Mouse (Mus musculus): ENCODE results near the gene Cbfa2t3. TPM values are rescaled to one million over a fixed set of nuclear protein-coding genes. Genes with fewer than 3 reads are reported as not detected.

Cbfa2t3 gene
- polyA plus RNA-seq, 1 experiment from 2014 or later: 13.2 TPM

DNA sequence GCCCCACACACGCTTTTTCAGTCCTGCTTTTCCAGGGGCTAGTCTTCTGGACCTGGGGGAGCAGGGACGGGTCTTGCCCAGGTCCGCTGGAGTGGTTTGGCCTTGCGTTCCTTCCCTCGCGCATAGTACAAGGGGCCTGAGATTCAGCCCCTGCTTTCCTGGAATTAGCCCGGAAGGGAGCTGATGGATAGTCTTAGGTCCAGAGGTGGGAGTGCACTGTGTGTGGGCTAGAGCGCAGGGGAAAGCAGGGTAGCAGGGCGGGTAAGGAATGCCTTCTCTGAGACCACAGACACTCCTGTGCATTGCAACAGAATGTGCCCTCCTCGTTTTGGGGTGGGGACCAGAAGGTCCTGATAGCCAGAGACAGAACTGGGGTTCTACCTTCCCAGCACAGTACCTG is 121.8 kb downstream of the Cbfa2t3 start:
- Histone ChIP-seq H3K4me2 (replicated peaks) (peak overlapping the region; percentile 78), H3K9ac (replicated peaks) (peak overlapping the region; percentile 65; the same call in 1 of the 2 replicates), H3K9me3 (no peaks in the 10 kb centered on the region), H3K4me3 (peak overlapping the region; percentile 76), H3K36me3 (peaks cover 9% of the 10 kb centered on the region; the same call in 1 of the 2 replicates), H3K27me3 (no peaks in the 10 kb centered on the region), H3K27ac (replicated peaks) (peak overlapping the region; percentile 42; the same call in 1 of the 2 replicates), H3K4me1 (peaks cover 34% of the 10 kb centered on the region)
- WGBS: 30% methylated on average over 10 of the region's 10 CpGs
- peak; percentile 36; the same call in 1 of the 2 replicates for ATAC-seq (replicated peaks)

DNA sequence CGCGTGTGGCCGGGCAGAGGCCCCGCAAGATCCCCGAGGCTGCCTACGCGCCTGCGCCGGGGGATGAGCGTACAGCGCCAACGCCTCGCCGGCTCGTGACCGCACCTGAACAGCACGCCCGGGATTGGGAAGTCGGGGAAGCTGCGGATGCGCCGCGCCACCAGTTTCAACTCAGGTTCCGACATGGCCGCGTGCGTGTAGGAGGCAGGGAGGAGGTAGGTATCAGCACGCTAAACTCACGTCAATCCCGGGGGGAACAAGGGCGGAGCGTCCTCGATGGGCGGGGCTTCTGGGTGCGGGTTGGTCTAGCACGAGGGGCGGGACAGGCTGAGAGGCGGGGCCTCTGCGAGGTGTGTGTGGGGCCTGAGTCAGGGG is 122.3 kb downstream of the Cbfa2t3 start, which contains the start of gene Aprt:
TSS of gene Aprt (minus strand) at position 262 of the 375 bp plus-strand sequence.
- Histone ChIP-seq H3K4me2 (replicated peaks) (peak within 1 kb of the TSS; percentile 78), H3K36me3 (peaks cover 10% of the 10 kb centered on the region; the same call in 1 of the 2 replicates), H3K9me3 (no peaks in the 10 kb centered on the region), H3K9ac (replicated peaks) (peak within 1 kb of the TSS; percentile 65), H3K4me3 (peak within 1 kb of the TSS; percentile 76), H3K27ac (replicated peaks) (peak within 1 kb of the TSS; percentile 42), H3K27me3 (no peaks in the 10 kb centered on the region), H3K4me1 (peaks cover 34% of the 10 kb centered on the region)
- peak; percentile 92 for ATAC-seq (replicated peaks)
- WGBS: under 1% methylated on average over 39 of the region's 39 CpGs

DNA sequence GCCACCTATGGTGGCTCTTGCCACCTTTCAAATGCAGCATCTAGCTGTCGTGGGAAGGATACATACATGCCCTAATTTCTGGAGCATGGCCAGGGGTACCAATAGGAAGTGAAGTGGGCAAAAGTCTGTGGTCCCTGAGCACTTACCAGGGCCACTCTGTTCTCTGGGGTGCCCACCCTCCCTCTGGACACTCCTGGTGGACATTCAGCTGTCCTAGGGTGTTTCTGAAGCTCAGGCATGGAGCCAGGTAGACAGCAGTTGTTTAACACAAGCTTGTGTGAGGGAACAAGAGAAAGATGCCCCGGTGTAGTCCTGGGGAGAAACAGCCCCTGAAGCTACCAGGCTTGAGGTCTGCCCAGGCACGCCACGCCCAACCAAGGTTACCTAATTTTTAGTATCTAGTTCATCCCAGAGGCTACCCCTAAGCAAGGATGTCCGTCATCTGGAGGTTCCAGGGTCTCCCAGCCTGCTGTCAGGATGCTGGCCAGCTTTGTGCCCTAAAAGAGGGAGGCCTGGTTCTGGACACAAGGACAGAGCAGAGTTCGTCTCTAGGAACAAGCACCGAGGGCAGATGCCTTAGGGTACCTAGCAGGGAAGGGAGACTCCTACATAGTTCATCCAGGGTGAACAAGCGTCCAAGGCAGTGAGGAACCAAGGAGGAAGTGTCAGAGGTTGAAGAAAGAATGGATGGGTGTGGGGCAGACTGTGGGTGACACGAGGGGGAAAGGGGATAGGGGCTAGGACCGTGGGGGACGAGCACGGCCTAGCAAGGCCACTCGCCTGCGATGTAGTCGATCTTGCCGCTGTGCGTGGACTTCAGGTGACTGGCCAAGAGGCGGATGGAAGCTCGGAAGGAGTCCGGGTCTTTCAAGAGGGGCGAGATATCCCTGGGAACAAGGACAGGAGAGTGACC is 122.9 kb downstream of the Cbfa2t3 start:
- Histone ChIP-seq H3K9me3 (no peaks in the 10 kb centered on the region), H3K27ac (replicated peaks) (peak overlapping the region; percentile 42), H3K9ac (replicated peaks) (peak overlapping the region; percentile 65), H3K4me2 (replicated peaks) (peak overlapping the region; percentile 78), H3K4me1 (peaks cover 34% of the 10 kb centered on the region), H3K36me3 (peaks cover 10% of the 10 kb centered on the region; the same call in 1 of the 2 replicates), H3K4me3 (peak overlapping the region; percentile 76), H3K27me3 (no peaks in the 10 kb centered on the region)
- WGBS: 16% methylated on average over 21 of the region's 21 CpGs
- ATAC-seq (replicated peaks): peak; percentile 20

DNA sequence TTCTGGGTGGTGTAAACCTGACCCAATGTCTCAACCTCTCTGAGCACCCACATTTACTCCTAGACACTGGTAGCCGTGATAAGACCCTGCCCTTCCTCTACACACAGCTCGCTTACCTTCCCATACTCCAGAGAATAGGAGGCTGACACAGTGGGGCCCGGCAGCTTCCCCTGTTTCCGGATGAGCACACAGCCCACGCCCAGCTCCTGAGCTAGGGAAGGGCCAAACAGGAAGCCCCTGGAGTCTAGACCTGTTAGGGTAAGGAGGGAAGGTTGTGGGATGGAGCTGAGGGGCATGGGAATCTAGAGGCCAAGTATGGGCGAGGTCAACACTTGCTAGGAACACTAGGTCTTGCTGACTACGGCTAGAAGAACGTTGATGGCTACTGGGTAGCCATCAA is 123.6 kb downstream of the Cbfa2t3 start:
- peaks cover 10% of the 10 kb centered on the region; the same call in 1 of the 2 replicates for H3K36me3 ChIP-seq
- no peak overlapping the region for H3K27ac ChIP-seq (replicated peaks)
- peak overlapping the region; percentile 76; the same call in 1 of the 2 replicates for H3K4me3 ChIP-seq
- no peak for ATAC-seq (replicated peaks)
- 76% methylated on average over 8 of the region's 8 CpGs for WGBS
- H3K4me1 ChIP-seq: peaks cover 34% of the 10 kb centered on the region
- no peaks in the 10 kb centered on the region for H3K9me3 ChIP-seq
- H3K9ac ChIP-seq (replicated peaks): peak overlapping the region; percentile 65; the same call in 1 of the 2 replicates
- H3K27me3 ChIP-seq: no peaks in the 10 kb centered on the region
- peak overlapping the region; percentile 78 for H3K4me2 ChIP-seq (replicated peaks)

Small RNAs within 50 kb of the gene (microRNA-seq; reads per million reads assigned to microRNA genes)
- not detected for gene Mir6396

Other genes starting within 250 kb of the Cbfa2t3 start
- not detected in 2 replicates for gene Snai3, start 238.4 kb downstream of the Cbfa2t3 start, polyA plus RNA-seq (2015; fragmentation: Nextera tagmentation; extraction: Ambion mirVana)
- gene Rnf166, start 223.0 kb downstream of the Cbfa2t3 start, polyA plus RNA-seq (2015; fragmentation: Nextera tagmentation; extraction: Ambion mirVana): 40.2 and 44.8 TPM in 2 replicates
- 79.0 and 84.4 TPM in 2 replicates for gene Ctu2, start 223.0 kb downstream of the Cbfa2t3 start, polyA plus RNA-seq (2015; fragmentation: Nextera tagmentation; extraction: Ambion mirVana)
- gene Piezo1, start 147.8 kb downstream of the Cbfa2t3 start, polyA plus RNA-seq (2015; fragmentation: Nextera tagmentation; extraction: Ambion mirVana): 2.1 and 2.6 TPM in 2 replicates
- 14.6 and 16.3 TPM in 2 replicates for gene Cdt1, start 131.1 kb downstream of the Cbfa2t3 start, polyA plus RNA-seq (2015; fragmentation: Nextera tagmentation; extraction: Ambion mirVana)
- gene Aprt, start 122.2 kb downstream of the Cbfa2t3 start, polyA plus RNA-seq (2015; fragmentation: Nextera tagmentation; extraction: Ambion mirVana): 187 TPM in 2 replicates
- 4.4 and 4.5 TPM in 2 replicates for gene Galns, start 87.6 kb downstream of the Cbfa2t3 start, polyA plus RNA-seq (2015; fragmentation: Nextera tagmentation; extraction: Ambion mirVana)
- gene Trappc2l, start 87.5 kb downstream of the Cbfa2t3 start, polyA plus RNA-seq (2015; fragmentation: Nextera tagmentation; extraction: Ambion mirVana): 80.4 and 87.9 TPM in 2 replicates
- not detected in 2 replicates for gene Pabpn1l, start 76.4 kb downstream of the Cbfa2t3 start, polyA plus RNA-seq (2015; fragmentation: Nextera tagmentation; extraction: Ambion mirVana)
- 14.6 and 16.4 TPM in 2 replicates for gene Acsf3, start 76.4 kb upstream of the Cbfa2t3 start, polyA plus RNA-seq (2015; fragmentation: Nextera tagmentation; extraction: Ambion mirVana)
- gene Cdh15, start 148.9 kb upstream of the Cbfa2t3 start, polyA plus RNA-seq (2015; fragmentation: Nextera tagmentation; extraction: Ambion mirVana): 1.2 TPM in 2 replicates